Mouse (Mus musculus) gastrocnemius, postnatal 10 days (tissue): ENCODE data around the gene Nagk. TPM values are rescaled to one million over a fixed set of nuclear protein-coding genes. Genes with fewer than 3 reads are reported as not detected.
"Not testable (repeated sequence)": the region's sequence is repeated elsewhere in the genome, so short reads cannot be mapped to it uniquely, and the experiment has no call there.

Experiments
- DNase-seq: peaks from one replicate; pipeline ENCODE4 v3.0.0; 2021; ENCODE audit warnings: mixed read lengths
- total RNA-seq, 2 experiments: library from RNA; stranded (reverse); gene quantifications; 2 replicates each; pipeline ENCODE4 v1.2.3; 2021

Gene Nagk
- total RNA-seq, 2 experiments from 2014 or later, result 11.3 to 16.4 TPM

- no peak for DNase-seq
Observed at GRCm38 (mm10) chr6:83815801-83816200, 21.0 kb downstream of the Nagk start.

DNA sequence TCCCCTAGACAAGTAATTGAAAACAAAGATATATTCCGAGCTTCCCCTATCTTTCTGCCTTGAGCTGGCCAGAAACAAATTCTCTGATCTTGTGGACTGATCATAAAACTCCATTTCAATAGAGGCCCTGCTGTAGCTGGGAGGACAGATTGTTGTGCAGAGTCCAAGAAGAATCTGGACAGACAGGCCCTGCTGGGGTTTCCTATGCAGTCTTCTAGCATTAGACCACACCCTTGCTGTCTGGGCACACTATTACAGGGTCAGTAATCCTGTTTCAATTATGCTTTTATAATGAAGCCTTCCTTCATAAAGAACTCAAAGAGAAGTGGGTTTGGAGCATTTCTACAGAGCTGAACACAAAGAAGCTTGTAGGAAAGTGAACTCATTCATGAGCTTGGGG is 24.2 kb downstream of the Nagk start:
- DNase-seq, result no peak

DNA sequence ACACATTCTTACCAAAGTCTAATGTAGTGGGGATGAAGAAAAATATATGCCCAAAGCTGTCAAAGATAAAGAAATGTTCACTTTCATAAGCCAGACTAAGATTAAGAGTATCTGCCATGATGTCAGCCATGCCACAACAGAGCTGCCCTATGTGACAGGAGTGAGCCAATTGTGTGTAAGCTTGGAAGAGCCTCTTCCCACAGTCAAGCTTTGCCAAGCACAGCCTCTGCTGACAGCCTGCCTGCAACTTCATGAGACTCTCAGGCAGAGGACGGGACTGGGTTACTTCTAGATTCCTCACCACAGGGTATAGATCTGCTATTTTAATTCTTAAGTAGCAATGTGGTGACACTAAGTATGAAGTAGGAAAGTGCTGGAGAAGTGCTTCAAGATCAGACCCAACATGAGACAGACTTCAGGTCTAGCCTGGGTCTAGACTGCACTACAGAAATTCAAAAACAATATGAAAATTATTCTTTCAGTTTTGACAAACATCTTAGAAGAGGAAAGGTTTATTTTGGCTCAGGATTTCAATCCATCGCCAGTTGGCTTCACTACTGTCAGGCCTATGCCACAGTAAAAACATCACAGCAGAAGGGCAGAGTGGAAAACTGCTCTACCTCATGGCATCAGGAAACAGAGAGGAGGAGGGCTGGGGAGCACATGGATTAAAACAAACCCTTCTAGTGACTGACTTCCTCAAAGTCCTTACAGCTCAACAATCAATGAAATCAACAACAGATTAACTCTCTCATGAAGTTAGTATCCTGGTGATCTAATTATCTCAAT is 26.1 kb downstream of the Nagk start:
- no peak for DNase-seq

- DNase-seq, result no peak
Observed at GRCm38 (mm10) chr6:83821856-83822255, 27.1 kb downstream of the Nagk start.

- DNase-seq, result no peak
Observed at GRCm38 (mm10) chr6:83830941-83831605, 36.3 kb downstream of the Nagk start.

DNA sequence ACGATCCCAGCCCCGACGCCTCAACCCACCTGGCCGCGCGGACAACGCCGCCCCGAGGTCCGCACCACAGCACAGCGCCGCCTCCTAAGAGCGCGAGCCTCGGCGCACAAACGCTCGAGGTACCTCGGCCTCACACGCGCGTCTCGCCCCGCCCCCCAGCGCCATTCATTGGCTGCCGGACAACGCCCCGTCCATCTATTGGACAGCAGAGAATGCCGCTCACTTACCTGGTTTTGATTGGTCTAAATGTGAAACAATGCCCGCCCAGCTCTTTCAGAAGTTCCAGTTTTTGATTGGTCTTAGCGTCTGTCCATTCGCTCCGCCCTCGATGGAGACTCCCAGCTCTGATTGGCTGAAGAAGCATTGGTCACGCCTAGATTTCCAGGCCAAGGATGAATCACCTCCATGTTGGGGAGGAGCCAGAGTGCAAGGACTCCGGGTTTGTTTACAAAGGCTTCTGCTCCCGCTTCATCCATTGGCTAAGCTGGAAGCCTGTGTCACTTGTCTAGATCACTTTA is 36.9 kb downstream of the Nagk start, which contains the start of gene Paip2b:
Gene Paip2b, minus strand, starts transcription at position 136 of the 518 bp plus-strand sequence.
- DNase-seq, result peak; percentile 98

- not testable (repeated sequence) for DNase-seq
Observed at GRCm38 (mm10) chr6:83832393-83832792, 37.6 kb downstream of the Nagk start.

GRCm38 (mm10) chr6:83836826-83837225 is 42.0 kb downstream of the Nagk start:
- DNase-seq, result no peak

DNA sequence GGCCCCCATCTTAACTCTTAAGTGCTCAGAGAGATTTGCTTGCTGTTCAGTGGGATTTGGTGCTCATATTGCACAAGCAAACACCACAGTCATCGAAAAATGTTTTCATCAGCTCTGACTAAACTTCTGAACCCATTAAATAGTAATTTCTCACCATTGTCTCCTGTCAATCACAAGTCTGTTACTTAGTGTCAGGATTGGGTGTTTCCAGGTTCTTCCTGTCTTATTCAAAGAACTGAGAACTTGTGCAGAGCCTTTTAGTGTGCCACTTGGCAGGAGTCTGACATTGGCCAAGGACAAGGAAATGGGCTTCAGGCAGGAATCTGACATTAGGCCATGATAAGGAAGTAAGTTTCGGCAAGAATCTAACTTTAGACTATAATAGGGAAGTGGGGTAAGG is 43.3 kb downstream of the Nagk start:
- no peak for DNase-seq

DNA sequence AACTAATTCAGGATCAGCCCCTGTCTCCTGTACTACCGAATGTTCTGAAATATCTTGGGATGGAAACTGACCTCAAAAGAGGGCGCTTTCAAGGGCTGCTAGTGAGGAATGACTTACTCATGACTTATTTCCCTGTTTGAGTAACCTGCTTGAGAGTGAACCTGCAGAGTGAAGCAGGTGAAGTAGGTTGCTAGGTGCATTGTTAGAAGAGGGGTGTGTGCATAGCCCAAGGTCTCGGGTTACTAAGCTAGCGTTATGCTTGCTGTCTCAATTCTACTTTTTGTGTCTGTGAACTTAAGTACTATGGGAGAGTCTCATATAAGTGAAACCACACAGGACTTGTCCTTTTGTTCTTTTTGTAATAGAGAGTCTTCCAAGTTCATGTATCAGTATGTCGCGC is 45.3 kb downstream of the Nagk start:
- DNase-seq, result no peak

- no peak for DNase-seq
Observed at GRCm38 (mm10) chr6:83844913-83845312, 50.1 kb downstream of the Nagk start.

GRCm38 (mm10) chr6:83846141-83846540 is 51.4 kb downstream of the Nagk start:
- no peak for DNase-seq

DNA sequence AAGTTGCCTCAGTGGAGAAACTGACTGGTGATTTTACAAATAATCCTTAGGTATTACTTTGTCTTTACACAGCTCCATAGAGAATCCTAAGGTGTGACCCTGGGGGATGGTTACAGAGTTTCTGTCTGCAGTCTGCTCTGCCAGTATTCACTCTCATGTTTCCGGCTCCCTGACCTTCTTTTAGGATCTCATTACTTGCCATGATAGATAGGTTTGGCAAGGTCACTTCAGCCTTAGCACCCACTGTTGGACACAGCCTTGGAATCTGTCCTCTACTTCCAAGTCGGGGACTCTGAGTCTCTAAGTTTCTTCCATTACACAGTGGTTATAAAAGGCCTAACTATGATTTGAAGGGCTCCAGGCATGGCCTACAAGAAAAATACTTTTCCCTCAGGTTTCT is 54.7 kb downstream of the Nagk start:
- no peak for DNase-seq

Other genes starting within 250 kb of the Nagk start
- gene Stambp, start 222.3 kb upstream of the Nagk start, total RNA-seq, result 10 to 100 TPM in 1 of 2 experiments, 1 to 10 TPM in 1; 9.8 to 10.7 TPM
- under 1 TPM in 1 of 2 experiments, not detected in 1; 0.32 TPM for gene Clec4f, start 138.8 kb upstream of the Nagk start, total RNA-seq
- gene Cd207, start 117.1 kb upstream of the Nagk start, total RNA-seq, result not detected
- gene Vax2, start 83.7 kb upstream of the Nagk start, total RNA-seq, result not detected
- gene Atp6v1b1, start 52.0 kb upstream of the Nagk start, total RNA-seq, result not detected
- not detected for gene Ankrd53, start 32.3 kb upstream of the Nagk start, total RNA-seq
- 10 to 100 TPM; 44.6 to 49.5 TPM for gene Tex261, start 19.2 kb upstream of the Nagk start, total RNA-seq
- 10 to 100 TPM; 30.5 to 36.5 TPM for gene Paip2b, start 36.8 kb downstream of the Nagk start, total RNA-seq
- gene Zfp638, start 72.1 kb downstream of the Nagk start, total RNA-seq, result 10 to 100 TPM; 40.3 to 62.3 TPM
- 100 to 1,000 TPM; 111 to 117 TPM for gene Dysf, start 213.6 kb downstream of the Nagk start, total RNA-seq